Mouse (Mus musculus) layer of hippocampus, postnatal 25 days (tissue): ENCODE data around the gene Scn4a. TPM values are rescaled to one million over a fixed set of nuclear protein-coding genes. Genes with fewer than 3 reads are reported as not detected.
A peak's percentile ranks its signal among the peaks of the same experiment; 100 is the strongest.
"Not testable (repeated sequence)": the region's sequence is repeated elsewhere in the genome, so short reads cannot be mapped to it uniquely, and the experiment has no call there.

Source experiments
- DNase-seq, 2 experiments: peaks; one replicate each; pipeline ENCODE4 v3.0.0; 2022; ENCODE audit warnings: mixed read lengths in 2 of 2, low spot score in 1 of 2; ENCODE audit errors: extremely low spot score in 1 of 2
- total RNA-seq, 2 experiments: library from RNA; stranded (reverse); gene quantifications; 2 replicates each; pipeline ENCODE4 v1.2.3; 2021

Gene Scn4a
- under 1 TPM in 1 of 2 experiments, not detected in 1; 0.05 TPM for total RNA-seq

- no peak for DNase-seq
Measured at GRCm38 (mm10) chr11:106353188-106353587, at the start of gene Scn4a. Scn4a (minus strand) TSS chr11:106353288.

GRCm38 (mm10) chr11:106398481-106398880 is 45.4 kb upstream of the Scn4a start:
- DNase-seq: no peak

- no peak for DNase-seq
Measured at GRCm38 (mm10) chr11:106397656-106398055, 44.6 kb upstream of the Scn4a start.

GRCm38 (mm10) chr11:106394055-106394454 is 41.0 kb upstream of the Scn4a start:
- not testable (repeated sequence) for DNase-seq

- no peak for DNase-seq
Measured at GRCm38 (mm10) chr11:106393331-106393616, 40.2 kb upstream of the Scn4a start.

- no peak for DNase-seq
Measured at GRCm38 (mm10) chr11:106392597-106393330, 39.7 kb upstream of the Scn4a start.

- peak; percentile 36 to 64 for DNase-seq
Measured at GRCm38 (mm10) chr11:106391546-106392188, 38.6 kb upstream of the Scn4a start.

- no peak for DNase-seq
Measured at GRCm38 (mm10) chr11:106390757-106391156, 37.7 kb upstream of the Scn4a start.

- DNase-seq: no peak
Measured at GRCm38 (mm10) chr11:106389611-106390010, 36.5 kb upstream of the Scn4a start.

- DNase-seq: no peak
Measured at GRCm38 (mm10) chr11:106387791-106388216, 34.7 kb upstream of the Scn4a start, which contains the start of gene Icam2. Icam2 (minus strand) TSS chr11:106388075.

GRCm38 (mm10) chr11:106387020-106387419 is 33.9 kb upstream of the Scn4a start:
- DNase-seq: no peak

GRCm38 (mm10) chr11:106386409-106386808 is 33.3 kb upstream of the Scn4a start:
- DNase-seq: no peak

- DNase-seq: no peak
Measured at GRCm38 (mm10) chr11:106383051-106383790, 30.1 kb upstream of the Scn4a start.

GRCm38 (mm10) chr11:106382424-106382823 is 29.3 kb upstream of the Scn4a start:
- no peak for DNase-seq

- DNase-seq: no peak
Measured at GRCm38 (mm10) chr11:106381883-106382282, 28.8 kb upstream of the Scn4a start.

- DNase-seq: no peak
Measured at GRCm38 (mm10) chr11:106381011-106381410, 27.9 kb upstream of the Scn4a start.

GRCm38 (mm10) chr11:106374979-106375378 is 21.9 kb upstream of the Scn4a start:
- no peak for DNase-seq

GRCm38 (mm10) chr11:106374559-106374958 is 21.5 kb upstream of the Scn4a start:
- DNase-seq: no peak

GRCm38 (mm10) chr11:106373998-106374397 is 20.9 kb upstream of the Scn4a start:
- no peak for DNase-seq

- DNase-seq: peak; percentile 69 to 94
Measured at GRCm38 (mm10) chr11:106366316-106366715, 13.2 kb upstream of the Scn4a start.

GRCm38 (mm10) chr11:106365366-106365765 is 12.3 kb upstream of the Scn4a start, which contains the start of gene Prr29:
Prr29 (plus strand) TSS chr11:106365472.
- DNase-seq: no peak
